Comparison of ENCODE assay signal across 16 mouse cellular contexts in genomic region chr2:163370175-163370574, GRCm38 (mm10). TPM values are rescaled to one million over a fixed set of nuclear protein-coding genes. Genes with fewer than 3 reads are reported as not detected.
DNase-seq lines count a peak whose midpoint lies in the region; ATAC-seq and TF ChIP-seq lines count a peak whose summit lies in the region.
"Had no signal": no experiment of that assay in that cellular context is flagged by ENCODE, and none has a peak within 500 bp of the region (broad histone marks: within the 10 kb centered on the region; RNA-seq: fewer than 3 reads in every experiment).

No protein-coding gene starts in this region.

- no peaks in the 10 kb centered on the region; the same call in 1 of the 2 replicates for H3K36me3 ChIP-seq in kidney, embryonic 14.5 days (ENCODE audit: control insufficient read depth, insufficient read depth, low read length)
- peaks cover 18% of the 10 kb centered on the region; the same call in 1 of the 2 replicates for H3K36me3 ChIP-seq in heart, embryonic 15.5 days
- H3K36me3 ChIP-seq in neural tube, embryonic 15.5 days: no peaks in the 10 kb centered on the region
- H3K36me3 ChIP-seq: limb, embryonic 10.5 days; midbrain, embryonic 10.5 days had no signal

- no peak overlapping the region for H3K9ac ChIP-seq in kidney, embryonic 14.5 days (ENCODE audit: low read depth, low read length)
- 0 out of 2 replicates have a peak overlapping the region, but pooled peaks have one; percentile 6 for H3K9ac ChIP-seq in heart, embryonic 15.5 days
- no peak overlapping the region for H3K9ac ChIP-seq in neural tube, embryonic 15.5 days (replicated peaks)
- H3K9ac ChIP-seq: forebrain, embryonic 13.5 days; liver, embryonic 14.5 days had no signal

- WGBS in kidney, embryonic 14.5 days: 22% methylated on average over 4 of the region's 4 CpGs
- 41% methylated on average over 4 of the region's 4 CpGs for WGBS in heart, embryonic 15.5 days
- WGBS in neural tube, embryonic 15.5 days: 47% methylated on average over 4 of the region's 4 CpGs

- 0 out of 2 replicates have a peak overlapping the region, but pooled peaks have one; percentile 14 for H3K27ac ChIP-seq in kidney, embryonic 14.5 days (ENCODE audit: low read depth, low read length)
- peak overlapping the region; percentile 34; the same call in 1 of the 2 replicates for H3K27ac ChIP-seq in embryonic fibroblast, embryonic 13.5 days (ENCODE audit: insufficient read depth, low read length)
- H3K27ac ChIP-seq in heart, embryonic 15.5 days: peak overlapping the region; percentile 70
- H3K27ac ChIP-seq in neural tube, embryonic 15.5 days (replicated peaks): no peak overlapping the region
- H3K27ac ChIP-seq: forebrain, embryonic 13.5 days; limb, embryonic 10.5 days; liver, embryonic 14.5 days; midbrain, embryonic 10.5 days had no signal

- no peak overlapping the region for H3K4me3 ChIP-seq in kidney, embryonic 14.5 days (ENCODE audit: low read length)
- no peak overlapping the region for H3K4me3 ChIP-seq in embryonic fibroblast, embryonic 13.5 days (ENCODE audit: insufficient read depth, low read length)
- no peak overlapping the region for H3K4me3 ChIP-seq in heart, embryonic 15.5 days
- no peak overlapping the region for H3K4me3 ChIP-seq in neural tube, embryonic 15.5 days (replicated peaks)
- H3K4me3 ChIP-seq: forebrain, embryonic 13.5 days; limb, embryonic 10.5 days; midbrain, embryonic 10.5 days had no signal

- H3K9me3 ChIP-seq in kidney, embryonic 14.5 days (ENCODE audit: control insufficient read depth, low read length): no peaks in the 10 kb centered on the region
- H3K9me3 ChIP-seq in heart, embryonic 15.5 days (replicated peaks): no peaks in the 10 kb centered on the region
- no peaks in the 10 kb centered on the region for H3K9me3 ChIP-seq in neural tube, embryonic 15.5 days (replicated peaks)
- H3K9me3 ChIP-seq: forebrain, embryonic 13.5 days; limb, embryonic 10.5 days; midbrain, embryonic 10.5 days had no signal

- TF ChIP-seq CTCF in embryonic fibroblast, embryonic 13.5 days (IDR thresholded peaks at IDR 0.05; ENCODE audit: borderline replicate concordance, insufficient read depth, low read length): no peak

- TF ChIP-seq POLR2A in embryonic fibroblast, embryonic 13.5 days (IDR thresholded peaks at IDR 0.05; ENCODE audit: low read depth, low read length): no peak; the same call in 1 of the 2 replicates

- ATAC-seq in kidney, embryonic 14.5 days (ENCODE audit: low FRiP score, low TSS enrichment): no peak
- ATAC-seq in heart, embryonic 15.5 days (replicated peaks; ENCODE audit: insufficient number of reproducible peaks, insufficient read depth, low FRiP score, low read depth): no peak
- ATAC-seq in neural tube, embryonic 15.5 days (ENCODE audit: low FRiP score): no peak
- ATAC-seq: forebrain, embryonic 13.5 days; hindbrain, embryonic 16.5 days had no signal

- H3K27me3 ChIP-seq in kidney, embryonic 14.5 days (ENCODE audit: control insufficient read depth, insufficient read depth, low read length): peaks cover 8% of the 10 kb centered on the region
- 0 out of 2 replicates have a peak, but pooled peaks cover under 1% of the 10 kb centered on the region for H3K27me3 ChIP-seq in heart, embryonic 15.5 days
- H3K27me3 ChIP-seq in neural tube, embryonic 15.5 days (replicated peaks): peaks cover 18% of the 10 kb centered on the region

- no peak for DNase-seq in kidney, adult 8-10 months
- peak; percentile 38 for DNase-seq in kidney, postnatal 14 days
- DNase-seq in adrenal gland, postnatal 10 days: no peak
- DNase-seq in cerebellum, adult 9-11 months: no peak
- DNase-seq: cerebellum, postnatal 10 days; gastrocnemius, postnatal 10 days; layer of hippocampus, adult 9-11 months had no signal

- no peaks in the 10 kb centered on the region for H3K4me1 ChIP-seq in kidney, embryonic 14.5 days (ENCODE audit: control insufficient read depth, insufficient read depth, low read length)
- peaks cover 4% of the 10 kb centered on the region; the same call in 1 of the 2 replicates for H3K4me1 ChIP-seq in embryonic fibroblast, embryonic 13.5 days (ENCODE audit: control insufficient read depth, insufficient read depth, low read length)
- H3K4me1 ChIP-seq in heart, embryonic 15.5 days (replicated peaks): peaks cover 56% of the 10 kb centered on the region
- H3K4me1 ChIP-seq in neural tube, embryonic 15.5 days: no peaks in the 10 kb centered on the region
- H3K4me1 ChIP-seq: forebrain, embryonic 13.5 days had no signal

- no peak overlapping the region for H3K4me2 ChIP-seq in kidney, embryonic 14.5 days (replicated peaks; ENCODE audit: low read depth, low read length)
- H3K4me2 ChIP-seq in heart, embryonic 15.5 days: no peak overlapping the region
- H3K4me2 ChIP-seq in neural tube, embryonic 15.5 days: no peak overlapping the region
- H3K4me2 ChIP-seq: forebrain, embryonic 13.5 days had no signal

RNA-seq across cellular contexts. Expression of gene Jph2, which starts 27.6 kb away (rescaled TPM):
- polyA plus RNA-seq in kidney, embryonic 14.5 days (2014; fragmentation: Nextera tagmentation; extraction: Ambion mirVana): 1.0 and 1.6 TPM in 2 replicates
- polyA plus RNA-seq in embryonic fibroblast, embryonic 13.5 days (2011; ENCODE audit: insufficient read length, low read depth, missing spikeins): 33.0 and 50.9 TPM in 2 replicates
- 41.0 and 47.7 TPM in 2 replicates for polyA plus RNA-seq in heart, embryonic 15.5 days (2015; fragmentation: Nextera tagmentation; extraction: Ambion mirVana)
- polyA plus RNA-seq in neural tube, embryonic 15.5 days (2015; fragmentation: Nextera tagmentation; extraction: Ambion mirVana): 0.96 and 2.0 TPM in 2 replicates
- 10 to 100 TPM; 11.5 to 23.5 TPM for total RNA-seq in adrenal gland, postnatal 10 days (2021)

RNA-seq across cellular contexts. Expression of gene Oser1, which starts 54.3 kb away (rescaled TPM):
- 74.4 and 93.3 TPM in 2 replicates for polyA plus RNA-seq in kidney, embryonic 14.5 days (2014; fragmentation: Nextera tagmentation; extraction: Ambion mirVana)
- polyA plus RNA-seq in embryonic fibroblast, embryonic 13.5 days (2011; ENCODE audit: insufficient read length, low read depth, missing spikeins): 35.5 and 39.8 TPM in 2 replicates
- 47.5 and 55.9 TPM in 2 replicates for polyA plus RNA-seq in heart, embryonic 15.5 days (2015; fragmentation: Nextera tagmentation; extraction: Ambion mirVana)
- polyA plus RNA-seq in neural tube, embryonic 15.5 days (2015; fragmentation: Nextera tagmentation; extraction: Ambion mirVana): 72.6 and 82.1 TPM in 2 replicates
- 10 to 100 TPM; 34.6 to 34.8 TPM for total RNA-seq in adrenal gland, postnatal 10 days (2021)

Comparison
In these comparisons a context has a peak if more than half of its experiments do, and no peak if none do; other contexts are left out.
1. RNA of gene Jph2, which starts 27.6 kb away (polyA plus RNA-seq): 41.0 to 47.7 TPM in heart, embryonic 15.5 days and 33.0 to 50.9 TPM in embryonic fibroblast, embryonic 13.5 days; 1.0 to 1.6 TPM in kidney, embryonic 14.5 days and 0.96 to 2.0 TPM in neural tube, embryonic 15.5 days; every median in the first group is over 10 times any median in the second.